Mouse (Mus musculus): ENCODE measurements around the gene Zfp85. TPM values are rescaled to one million over a fixed set of nuclear protein-coding genes. Genes with fewer than 3 reads are reported as not detected.

Zfp85 gene
- 0.36 TPM in 1 of 2 replicates, not detected in the other for polyA plus RNA-seq (2012; ENCODE audit: low replicate concordance)

GRCm38 (mm10) chr13:67754333-67755306 is at the start of gene Zfp85:
Zfp85 (minus strand) TSS chr13:67755228.

GRCm38 (mm10) chr13:67779265-67780221 is 24.5 kb upstream of the Zfp85 start, which contains the start of gene Zfp493:
Zfp493 (plus strand) TSS chr13:67779693.

GRCm38 (mm10) chr13:67728641-67729318 is 26.2 kb downstream of the Zfp85 start, which contains the start of gene Zfp65:
Zfp65 (minus strand) TSS chr13:67729173.

Other genes starting within 250 kb of the Zfp85 start
- gene Gm26965, start 229.1 kb downstream of the Zfp85 start, polyA plus RNA-seq (2012; ENCODE audit: low replicate concordance) = not detected in 2 replicates
- gene Zfp87, start 229.1 kb downstream of the Zfp85 start, polyA plus RNA-seq (2012; ENCODE audit: low replicate concordance) = 0.08 and 1.3 TPM in 2 replicates
- gene Zfp748, start 201.4 kb downstream of the Zfp85 start, polyA plus RNA-seq (2012; ENCODE audit: low replicate concordance) = 0.14 and 0.32 TPM in 2 replicates
- gene Zfp729b, start 145.5 kb downstream of the Zfp85 start, polyA plus RNA-seq (2012; ENCODE audit: low replicate concordance) = 0.56 TPM in 1 of 2 replicates, not detected in the other
- not detected in 2 replicates for gene Gm49345, start 117.5 kb downstream of the Zfp85 start, polyA plus RNA-seq (2012; ENCODE audit: low replicate concordance)
- gene Zfp729a, start 117.4 kb downstream of the Zfp85 start, polyA plus RNA-seq (2012; ENCODE audit: low replicate concordance) = 0.11 and 0.27 TPM in 2 replicates
- gene Zfp738, start 68.2 kb downstream of the Zfp85 start, polyA plus RNA-seq (2012; ENCODE audit: low replicate concordance) = 0.06 and 1.4 TPM in 2 replicates
- 0.15 and 0.76 TPM in 2 replicates for gene Zfp65, start 26.1 kb downstream of the Zfp85 start, polyA plus RNA-seq (2012; ENCODE audit: low replicate concordance)
- gene Zfp493, start 24.5 kb upstream of the Zfp85 start, polyA plus RNA-seq (2012; ENCODE audit: low replicate concordance) = not detected in 2 replicates
- 0.15 TPM in 1 of 2 replicates, not detected in the other for gene Zfp273, start 58.5 kb upstream of the Zfp85 start, polyA plus RNA-seq (2012; ENCODE audit: low replicate concordance)
- gene Gm10037, start 75.9 kb upstream of the Zfp85 start, polyA plus RNA-seq (2012; ENCODE audit: low replicate concordance) = not detected in 2 replicates
- not detected in 2 replicates for gene BC048507, start 108.1 kb upstream of the Zfp85 start, polyA plus RNA-seq (2012; ENCODE audit: low replicate concordance)

Data from leukemia stem cell, adult 10-12 weeks (primary cell).